Mouse (Mus musculus) hindbrain, embryonic 13.5 days (tissue): ENCODE results near the gene Atf7. TPM values are rescaled to one million over a fixed set of nuclear protein-coding genes. Genes with fewer than 3 reads are reported as not detected.

Experiments
- ATAC-seq: fragments of 200-750 bp; cut with Nextera tagmentation; 2 replicates; pipeline ENCODE4 v1.8.0; 2017; ENCODE audit warnings: moderate TSS enrichment; ENCODE audit not compliant: low FRiP score
- H3K27ac ChIP-seq: fragments of 300-500 bp; sonication (generic); 2 replicates; pipeline ENCODE4 v1.5.1; 2015; ENCODE audit warnings: inconsistent platforms, mild to moderate bottlenecking, moderate library complexity
- H3K27me3 ChIP-seq: fragments of 300-500 bp; sonication (generic); 2 replicates; pipeline ENCODE4 v1.6.1; 2015; ENCODE audit warnings: mild to moderate bottlenecking, inconsistent platforms
- H3K36me3 ChIP-seq: fragments of 300-500 bp; sonication (generic); 2 replicates; pipeline ENCODE4 v1.6.1; 2015; ENCODE audit warnings: mild to moderate bottlenecking, inconsistent platforms
- H3K4me1 ChIP-seq: fragments of 300-500 bp; sonication (generic); replicated peaks from 2 replicates; pipeline ENCODE4 v1.6.1; 2015; ENCODE audit warnings: inconsistent platforms
- H3K4me2 ChIP-seq: fragments of 300-500 bp; sonication (generic); 2 replicates; pipeline ENCODE4 v1.6.1; 2015; ENCODE audit warnings: inconsistent platforms, mild to moderate bottlenecking, moderate library complexity
- H3K4me3 ChIP-seq: fragments of 300-500 bp; sonication (generic); 2 replicates; pipeline ENCODE4 v1.5.1; 2015; ENCODE audit warnings: mild to moderate bottlenecking, inconsistent platforms
- H3K9ac ChIP-seq: fragments of 300-500 bp; sonication (generic); 2 replicates; pipeline ENCODE4 v1.6.1; 2015; ENCODE audit warnings: mild to moderate bottlenecking, inconsistent platforms
- H3K9me3 ChIP-seq: fragments of 300-500 bp; sonication (generic); 2 replicates; pipeline ENCODE4 v1.6.1; 2016; ENCODE audit warnings: inconsistent platforms
- WGBS: fragments of 180-500 bp; shearing (Covaris S2); methylation state at CpG from one replicate; pipeline ENCODE4 v1.1.7; 2015; 5-methylcytosine and 5-hydroxymethylcytosine counted together
- polyA plus RNA-seq: library from polyadenylated mRNA; unstranded; fragments of >200 nt; fragmentation: Nextera tagmentation; extraction: Ambion mirVana; gene quantifications from 2 replicates; pipeline ENCODE4 v1.2.1, GENCODE M21; 2015

The Atf7 gene
- polyA plus RNA-seq, 1 experiment from 2014 or later, result 19.7 TPM

- Histone ChIP-seq H3K4me2 (peak within 1 kb of the TSS; percentile 75), H3K27ac (peak within 1 kb of the TSS; percentile 99)
Measured at GRCm38 (mm10) chr15:102517976-102518858, 107.0 kb downstream of the Atf7 start, which contains the start of gene Tarbp2. Tarbp2 (plus strand) TSS chr15:102518192.

GRCm38 (mm10) chr15:102517631-102517975 is 107.7 kb downstream of the Atf7 start:
- whole genome bisulfite sequencing, result 0% methylated on average over 10 of the region's 10 CpGs
- H3K9me3 ChIP-seq, result no peaks in the 10 kb centered on the region
- peak overlapping the region; percentile 89 for H3K9ac ChIP-seq
- peaks cover 19% of the 10 kb centered on the region for H3K36me3 ChIP-seq
- H3K4me3 ChIP-seq, result peak overlapping the region; percentile 71
- no peak for ATAC-seq
- H3K27ac ChIP-seq, result peak overlapping the region; percentile 99
- H3K4me1 ChIP-seq, result peaks cover 54% of the 10 kb centered on the region
- H3K27me3 ChIP-seq, result no peaks in the 10 kb centered on the region
- H3K4me2 ChIP-seq, result peak overlapping the region; percentile 75

More at GRCm38 (mm10) chr15:102517976-102518858, 107.0 kb downstream of the Atf7 start, which contains the start of gene Tarbp2:
- Histone ChIP-seq H3K9ac (peak within 1 kb of the TSS; percentile 89), H3K36me3 (peaks cover 24% of the 10 kb centered on the region), H3K4me1 (peaks cover 48% of the 10 kb centered on the region), H3K4me3 (peak within 1 kb of the TSS; percentile 71), H3K9me3 (no peaks in the 10 kb centered on the region), H3K27me3 (no peaks in the 10 kb centered on the region)
- under 1% methylated on average over 60 of the region's 60 CpGs for WGBS
- ATAC-seq, result peak; percentile 92

GRCm38 (mm10) chr15:102516728-102517404 is 108.4 kb downstream of the Atf7 start, which contains the start of gene Map3k12:
Map3k12 (minus strand) TSS chr15:102517064.
- peaks cover 62% of the 10 kb centered on the region for H3K4me1 ChIP-seq
- H3K4me3 ChIP-seq, result peak within 1 kb of the TSS; percentile 71
- H3K27ac ChIP-seq, result peak within 1 kb of the TSS; percentile 99
- under 1% methylated on average over 41 of the region's 43 CpGs for WGBS
- no peaks in the 10 kb centered on the region for H3K9me3 ChIP-seq
- H3K9ac ChIP-seq, result peak within 1 kb of the TSS; percentile 89
- peaks cover 11% of the 10 kb centered on the region for H3K36me3 ChIP-seq
- peak within 1 kb of the TSS; percentile 75 for H3K4me2 ChIP-seq
- peak; percentile 10 for ATAC-seq
- no peaks in the 10 kb centered on the region for H3K27me3 ChIP-seq

GRCm38 (mm10) chr15:102516293-102516692 is 109.0 kb downstream of the Atf7 start:
- H3K36me3 ChIP-seq, result peaks cover 6% of the 10 kb centered on the region; the same call in 1 of the 2 replicates

GRCm38 (mm10) chr15:102515791-102516190 is 109.5 kb downstream of the Atf7 start:
- no peaks in the 10 kb centered on the region for H3K27me3 ChIP-seq
- peak overlapping the region; percentile 71 for H3K4me3 ChIP-seq
- H3K4me1 ChIP-seq, result peaks cover 73% of the 10 kb centered on the region
- no peak for ATAC-seq
- no peaks in the 10 kb centered on the region for H3K9me3 ChIP-seq
- H3K36me3 ChIP-seq, result peaks cover under 1% of the 10 kb centered on the region; the same call in 1 of the 2 replicates
- H3K4me2 ChIP-seq, result peak overlapping the region; percentile 75
- H3K9ac ChIP-seq, result peak overlapping the region; percentile 89
- 48% methylated on average over 4 of the region's 4 CpGs for WGBS
- H3K27ac ChIP-seq, result peak overlapping the region; percentile 99

More at GRCm38 (mm10) chr15:102516293-102516692, 109.0 kb downstream of the Atf7 start:
- Histone ChIP-seq H3K9ac (peak overlapping the region; percentile 89), H3K27ac (peak overlapping the region; percentile 99), H3K27me3 (no peaks in the 10 kb centered on the region), H3K9me3 (no peaks in the 10 kb centered on the region), H3K4me1 (peaks cover 68% of the 10 kb centered on the region), H3K4me3 (peak overlapping the region; percentile 71), H3K4me2 (peak overlapping the region; percentile 75)
- 3% methylated on average over 12 of the region's 12 CpGs for WGBS
- ATAC-seq, result no peak; the same call in 1 of the 2 replicates

GRCm38 (mm10) chr15:102515261-102515660 is 110.0 kb downstream of the Atf7 start:
- H3K9me3 ChIP-seq, result no peaks in the 10 kb centered on the region
- H3K4me3 ChIP-seq, result peak overlapping the region; percentile 71
- H3K27me3 ChIP-seq, result no peaks in the 10 kb centered on the region
- no peak for ATAC-seq
- peak overlapping the region; percentile 89 for H3K9ac ChIP-seq
- WGBS, result 89% methylated on average over 2 of the region's 2 CpGs
- H3K4me1 ChIP-seq, result peaks cover 70% of the 10 kb centered on the region
- H3K36me3 ChIP-seq, result no peaks in the 10 kb centered on the region
- H3K27ac ChIP-seq, result 0 out of 2 replicates have a peak overlapping the region, but pooled peaks have one; percentile 99
- H3K4me2 ChIP-seq, result peak overlapping the region; percentile 75

- peak overlapping the region; percentile 92 for H3K27ac ChIP-seq
- no peak for ATAC-seq
- H3K27me3 ChIP-seq, result no peaks in the 10 kb centered on the region
- H3K4me2 ChIP-seq, result no peak overlapping the region
- WGBS, result 76% methylated on average over 3 of the region's 3 CpGs
- H3K4me3 ChIP-seq, result no peak overlapping the region
- peaks cover 74% of the 10 kb centered on the region for H3K4me1 ChIP-seq
- peaks cover 5% of the 10 kb centered on the region; the same call in 1 of the 2 replicates for H3K36me3 ChIP-seq
- H3K9ac ChIP-seq, result peak overlapping the region; percentile 43; the same call in 1 of the 2 replicates
- no peaks in the 10 kb centered on the region for H3K9me3 ChIP-seq
Measured at GRCm38 (mm10) chr15:102513004-102513403, 112.3 kb downstream of the Atf7 start.

- Histone ChIP-seq H3K4me3 (no peak overlapping the region), H3K4me1 (peaks cover 74% of the 10 kb centered on the region), H3K27me3 (no peaks in the 10 kb centered on the region), H3K27ac (peak overlapping the region; percentile 92), H3K36me3 (peaks cover 10% of the 10 kb centered on the region), H3K4me2 (peak overlapping the region; percentile 80), H3K9me3 (no peaks in the 10 kb centered on the region), H3K9ac (peak overlapping the region; percentile 81)
- ATAC-seq, result no peak
Measured at GRCm38 (mm10) chr15:102512471-102512870, 112.8 kb downstream of the Atf7 start.

- H3K4me2 ChIP-seq, result peak overlapping the region; percentile 80
- H3K27me3 ChIP-seq, result no peaks in the 10 kb centered on the region
- peaks cover 12% of the 10 kb centered on the region for H3K36me3 ChIP-seq
- peak overlapping the region; percentile 62; the same call in 1 of the 2 replicates for H3K4me3 ChIP-seq
- WGBS, result 20% methylated on average over 5 of the region's 5 CpGs
- H3K4me1 ChIP-seq, result peaks cover 74% of the 10 kb centered on the region
- H3K9me3 ChIP-seq, result no peaks in the 10 kb centered on the region
- no peak for ATAC-seq
- peak overlapping the region; percentile 92 for H3K27ac ChIP-seq
- peak overlapping the region; percentile 81 for H3K9ac ChIP-seq
Measured at GRCm38 (mm10) chr15:102512010-102512409, 113.3 kb downstream of the Atf7 start.

GRCm38 (mm10) chr15:102511285-102511833 is 113.9 kb downstream of the Atf7 start:
- Histone ChIP-seq H3K27me3 (no peaks in the 10 kb centered on the region), H3K4me1 (peaks cover 81% of the 10 kb centered on the region), H3K9me3 (no peaks in the 10 kb centered on the region), H3K27ac (peak overlapping the region; percentile 92), H3K4me2 (peak overlapping the region; percentile 80), H3K36me3 (peaks cover 12% of the 10 kb centered on the region), H3K9ac (peak overlapping the region; percentile 81), H3K4me3 (peak overlapping the region; percentile 62)
- 4% methylated on average over 6 of the region's 6 CpGs for WGBS
- ATAC-seq, result peak; percentile 9; the same call in 1 of the 2 replicates

- Histone ChIP-seq H3K9ac (peak overlapping the region; percentile 81), H3K4me2 (peak overlapping the region; percentile 80), H3K36me3 (peaks cover 12% of the 10 kb centered on the region), H3K9me3 (no peaks in the 10 kb centered on the region), H3K4me3 (peak overlapping the region; percentile 62), H3K27me3 (no peaks in the 10 kb centered on the region), H3K4me1 (peaks cover 75% of the 10 kb centered on the region), H3K27ac (peak overlapping the region; percentile 92)
- peak; percentile 95 for ATAC-seq
- 4% methylated on average over 34 of the region's 34 CpGs for WGBS
Measured at GRCm38 (mm10) chr15:102510590-102511284, 114.5 kb downstream of the Atf7 start.
